Mouse (Mus musculus) myocyte (in vitro differentiated cells): ENCODE measurements around the gene Igf1r.

Experiments
- CEBPB ChIP-seq: IDR thresholded peaks from 2 replicates; pipeline ENCODE4 v1.6.1; 2011; ENCODE audit warnings: mild to moderate bottlenecking, moderate library complexity; ENCODE audit not compliant: poor library complexity, insufficient read depth, severe bottlenecking
- MAX ChIP-seq: IDR thresholded peaks from one replicate; pipeline ENCODE4 v1.6.1; 2011; ENCODE audit warnings: low read depth, mild to moderate bottlenecking, control low read depth
- MYOG ChIP-seq, 3 experiments: IDR thresholded peaks; one replicate each; pipeline ENCODE4 v1.6.1; 2011; ENCODE audit warnings: control low read depth in 2 of 3, low read depth in 2 of 3, mild to moderate bottlenecking in 2 of 3; ENCODE audit not compliant: insufficient read length in 2 of 3, control insufficient read depth in 1 of 3, insufficient read depth in 1 of 3
- POLR2A ChIP-seq: IDR thresholded peaks from one replicate; pipeline ENCODE4 v1.6.1; 2011; ENCODE audit warnings: low read depth, mild to moderate bottlenecking, control low read depth, moderate library complexity; ENCODE audit not compliant: insufficient read length
- TCF12 ChIP-seq: IDR thresholded peaks from one replicate; pipeline ENCODE4 v1.6.1; 2011; ENCODE audit warnings: mild to moderate bottlenecking, control low read depth; ENCODE audit not compliant: poor library complexity, insufficient read depth, severe bottlenecking
- USF1 ChIP-seq: IDR thresholded peaks from one replicate; pipeline ENCODE4 v1.6.1; 2011; ENCODE audit warnings: low read depth, mild to moderate bottlenecking, control low read depth, moderate library complexity

GRCm38 (mm10) chr7:68259523-68260081, 307.0 kb downstream of the Igf1r start:
- no peak for TF ChIP-seq POLR2A
- TF ChIP-seq USF1, result no peak
- TF ChIP-seq MYOG (IDR thresholded peaks at IDR 0.05; ENCODE audit: control insufficient read depth in 1 of 3, insufficient read depth in 1 of 3, insufficient read length in 2 of 3, low read depth in 2 of 3), result no peak
- TF ChIP-seq MAX, result no peak
- TF ChIP-seq CEBPB, result no peak
- no peak for TF ChIP-seq TCF12
